Mouse (Mus musculus) heart, embryonic 12.5 days (tissue): ENCODE data around the gene Syt5. TPM values are rescaled to one million over a fixed set of nuclear protein-coding genes. Genes with fewer than 3 reads are reported as not detected.

ENCODE experiments used
- ATAC-seq: fragments of 200-750 bp; cut with Nextera tagmentation; 2 replicates; pipeline ENCODE4 v1.8.0; 2017; ENCODE audit warnings: moderate TSS enrichment, moderate library complexity; ENCODE audit not compliant: insufficient number of reproducible peaks, low FRiP score
- H3K27ac ChIP-seq: fragments of 300-500 bp; sonication (generic); 2 replicates; pipeline ENCODE4 v1.5.1; 2016; ENCODE audit warnings: mild to moderate bottlenecking, moderate library complexity; ENCODE audit not compliant: poor library complexity, severe bottlenecking
- H3K27me3 ChIP-seq: fragments of 300-500 bp; sonication (generic); replicated peaks from 2 replicates; pipeline ENCODE4 v1.6.1; 2016; ENCODE audit warnings: mild to moderate bottlenecking, moderate library complexity
- H3K36me3 ChIP-seq: fragments of 300-500 bp; sonication (generic); 2 replicates; pipeline ENCODE4 v1.6.1; 2016; ENCODE audit warnings: mild to moderate bottlenecking, moderate library complexity
- H3K4me1 ChIP-seq: fragments of 300-500 bp; sonication (generic); replicated peaks from 2 replicates; pipeline ENCODE4 v1.6.1; 2016; ENCODE audit warnings: mild to moderate bottlenecking
- H3K4me2 ChIP-seq: fragments of 300-500 bp; sonication (generic); 2 replicates; pipeline ENCODE4 v1.6.1; 2016; ENCODE audit warnings: mild to moderate bottlenecking, moderate library complexity
- H3K4me3 ChIP-seq: fragments of 300-500 bp; sonication (generic); 2 replicates; pipeline ENCODE4 v1.5.1; 2016; ENCODE audit warnings: mild to moderate bottlenecking
- H3K9ac ChIP-seq: fragments of 300-500 bp; sonication (generic); 2 replicates; pipeline ENCODE4 v1.6.1; 2016; ENCODE audit warnings: mild to moderate bottlenecking, moderate library complexity
- H3K9me3 ChIP-seq: fragments of 300-500 bp; sonication (generic); replicated peaks from 2 replicates; pipeline ENCODE4 v1.6.1; 2016; ENCODE audit warnings: mild to moderate bottlenecking, moderate library complexity
- WGBS: fragments of 180-500 bp; shearing (Covaris S2); methylation state at CpG from one replicate; pipeline ENCODE4 v1.1.7; 2016; 5-methylcytosine and 5-hydroxymethylcytosine counted together
- polyA plus RNA-seq: library from polyadenylated mRNA; unstranded; fragments of >200 nt; fragmentation: Nextera tagmentation; extraction: Ambion mirVana; gene quantifications from 2 replicates; pipeline ENCODE4 v1.2.1, GENCODE M21; 2016

The Syt5 gene
- polyA plus RNA-seq, 1 experiment from 2014 or later: 1.4 TPM

DNA sequence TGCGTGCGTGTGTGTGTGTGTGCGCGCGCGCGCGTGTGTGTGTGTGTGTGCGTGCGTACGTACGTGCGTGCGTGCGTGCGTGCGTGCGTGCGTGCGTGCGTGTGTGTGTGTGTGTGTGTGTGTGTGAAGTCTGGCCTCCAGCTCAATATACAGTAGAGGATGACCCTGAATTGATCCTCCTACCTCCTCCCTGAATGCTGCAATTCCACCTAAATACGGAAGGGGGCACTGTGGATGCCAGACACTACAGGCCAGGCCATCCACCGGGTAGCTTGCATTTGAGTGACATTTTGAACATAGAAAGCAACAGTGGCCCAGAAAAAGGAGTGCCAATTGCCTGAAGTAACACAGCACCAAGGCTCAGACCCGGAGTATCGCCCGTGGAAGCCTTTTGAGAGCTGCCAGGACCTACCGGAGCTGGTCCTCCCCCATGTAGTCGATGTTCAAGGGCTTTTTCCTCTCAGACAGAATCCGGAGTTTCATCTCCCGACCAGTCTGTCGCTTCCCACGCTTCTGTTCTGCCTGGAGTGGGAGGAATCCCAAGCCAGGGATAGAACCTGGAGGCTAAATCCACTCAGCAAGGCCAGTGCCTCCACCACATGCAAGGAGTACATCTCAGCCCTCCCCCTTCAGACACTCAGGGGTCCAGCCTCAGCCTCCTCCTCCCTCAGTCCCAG lies 39.1 kb downstream of the Syt5 start:
- no peak overlapping the region for H3K9ac ChIP-seq
- no peak overlapping the region for H3K4me3 ChIP-seq
- peaks cover 53% of the 10 kb centered on the region for H3K4me1 ChIP-seq

DNA sequence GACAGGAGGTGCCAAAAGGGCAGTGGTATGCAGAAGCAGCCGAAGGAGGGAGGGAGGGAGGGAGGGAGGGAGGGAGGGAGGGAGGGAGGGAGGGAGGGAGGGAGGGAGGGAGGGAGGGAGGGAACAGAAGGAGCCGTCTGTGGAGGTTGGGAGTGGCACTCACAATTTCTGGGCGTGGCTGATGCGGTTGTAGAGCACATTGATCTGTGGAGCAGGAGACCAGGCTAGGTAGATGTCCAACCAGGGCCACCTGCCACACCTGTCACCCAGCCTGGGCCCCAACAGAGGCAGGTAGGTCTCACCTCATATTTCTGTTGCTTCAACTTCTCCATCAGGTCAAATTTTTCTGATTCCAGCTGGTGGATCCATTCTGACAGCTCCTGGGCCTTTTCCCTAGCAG lies 40.1 kb downstream of the Syt5 start:
- Histone ChIP-seq H3K9ac (no peak overlapping the region), H3K4me3 (no peak overlapping the region), H3K36me3 (peaks cover 22% of the 10 kb centered on the region), H3K27me3 (no peaks in the 10 kb centered on the region), H3K4me1 (peaks cover 49% of the 10 kb centered on the region), H3K4me2 (no peak overlapping the region), H3K9me3 (no peaks in the 10 kb centered on the region), H3K27ac (no peak overlapping the region)
- no peak for ATAC-seq
- WGBS: 46% methylated on average over 3 of the region's 4 CpGs

More for the DNA sequence above, 39.1 kb downstream of the Syt5 start:
- Histone ChIP-seq H3K9me3 (no peaks in the 10 kb centered on the region), H3K27me3 (no peaks in the 10 kb centered on the region), H3K4me2 (peak overlapping the region; percentile 61; the same call in 1 of the 2 replicates), H3K36me3 (peaks cover 22% of the 10 kb centered on the region), H3K27ac (no peak overlapping the region)
- WGBS: 68% methylated on average over 32 of the region's 32 CpGs
- ATAC-seq: no peak

DNA sequence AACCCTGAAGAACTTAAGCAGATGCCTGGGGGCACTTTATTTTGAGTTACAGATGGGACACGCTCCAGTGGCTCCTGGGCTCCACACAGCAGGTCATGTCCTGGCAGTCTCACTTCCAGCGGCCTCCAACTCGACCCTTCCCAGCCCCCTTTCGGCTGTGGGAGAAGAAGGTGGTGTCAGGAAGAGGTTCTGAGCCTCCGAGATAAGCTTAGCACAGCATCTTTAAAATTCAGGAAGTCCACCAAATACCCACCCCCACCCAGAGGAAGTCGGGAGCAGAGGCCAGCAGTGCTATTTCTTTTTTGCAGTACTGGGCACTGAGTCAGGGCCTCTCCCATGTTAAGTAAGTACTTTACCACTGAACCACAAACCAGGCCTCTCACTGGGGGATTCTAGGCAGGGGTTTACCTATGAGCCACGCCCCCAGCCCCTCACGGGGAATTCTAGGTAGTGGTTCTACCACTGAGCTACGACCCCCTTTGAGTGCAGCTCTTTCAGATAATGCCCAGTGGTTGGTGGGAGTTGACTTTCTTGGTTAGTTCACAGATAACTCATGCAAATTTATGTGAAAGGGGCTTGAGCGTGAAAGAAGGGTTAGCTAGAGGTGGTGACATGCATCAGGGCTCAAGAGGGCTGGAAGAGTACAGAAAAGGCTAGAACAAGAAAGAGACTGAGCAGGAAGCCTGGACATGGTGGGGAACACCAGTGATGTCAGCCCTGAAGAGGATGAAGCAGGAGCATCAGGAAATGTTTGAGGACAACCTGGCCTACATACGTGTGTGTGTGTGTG lies 42.5 kb downstream of the Syt5 start:
- Histone ChIP-seq H3K9ac (no peak overlapping the region), H3K27me3 (no peaks in the 10 kb centered on the region), H3K36me3 (peaks cover 22% of the 10 kb centered on the region), H3K9me3 (no peaks in the 10 kb centered on the region), H3K27ac (peak overlapping the region; percentile 79), H3K4me3 (no peak overlapping the region), H3K4me2 (no peak overlapping the region), H3K4me1 (peaks cover 32% of the 10 kb centered on the region)
- no peak for ATAC-seq
- WGBS: 36% methylated on average over 11 of the region's 11 CpGs

DNA sequence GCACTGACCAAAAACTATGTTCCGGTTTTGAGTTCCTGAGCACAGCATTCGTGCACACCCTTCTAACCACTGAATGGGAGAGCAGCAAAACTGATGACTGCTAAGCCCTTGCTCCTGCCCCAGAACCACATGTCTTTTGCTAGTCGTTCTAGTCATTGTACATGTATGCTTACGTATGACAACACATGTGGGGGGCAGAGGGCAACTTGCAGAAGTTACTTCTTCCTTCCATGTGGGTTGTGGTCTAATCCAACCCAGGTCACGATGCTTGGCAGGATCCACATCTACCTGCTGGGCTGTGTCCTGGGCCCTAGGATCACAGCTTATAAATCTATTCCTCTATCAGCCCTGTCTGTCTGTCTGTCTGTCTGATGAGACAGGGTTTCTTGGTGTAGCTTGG lies 43.5 kb downstream of the Syt5 start:
- 0 out of 2 replicates have a peak overlapping the region, but pooled peaks have one; percentile 32 for H3K27ac ChIP-seq
- peaks cover 22% of the 10 kb centered on the region for H3K36me3 ChIP-seq
- no peak overlapping the region for H3K4me2 ChIP-seq
- no peak for ATAC-seq
- H3K27me3 ChIP-seq: no peaks in the 10 kb centered on the region
- H3K4me3 ChIP-seq: no peak overlapping the region
- WGBS: 77% methylated on average over 5 of the region's 5 CpGs
- peaks cover 37% of the 10 kb centered on the region for H3K4me1 ChIP-seq
- no peaks in the 10 kb centered on the region for H3K9me3 ChIP-seq
- no peak overlapping the region for H3K9ac ChIP-seq

DNA sequence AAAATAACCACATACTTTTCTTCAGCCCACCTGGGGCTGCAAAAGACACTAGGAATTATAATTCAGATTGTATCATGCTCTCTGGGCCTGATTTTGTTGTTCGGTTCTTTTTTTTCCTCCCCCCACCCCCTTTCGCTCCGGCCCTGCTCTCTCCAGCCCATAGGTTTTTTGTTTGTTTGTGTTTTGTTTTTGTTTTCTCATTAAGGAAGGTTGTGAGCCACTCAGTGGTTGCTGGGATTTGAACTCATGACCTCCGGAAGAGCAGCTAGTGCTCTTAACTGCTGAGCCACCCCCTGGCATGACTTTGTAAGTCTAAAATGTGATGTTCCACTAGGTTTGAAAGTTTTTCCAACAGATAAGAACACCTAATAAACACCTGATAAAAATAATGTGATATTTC lies 44.2 kb downstream of the Syt5 start:
- Histone ChIP-seq H3K9ac (no peak overlapping the region), H3K4me1 (peaks cover 38% of the 10 kb centered on the region), H3K27me3 (no peaks in the 10 kb centered on the region), H3K36me3 (peaks cover 16% of the 10 kb centered on the region), H3K9me3 (no peaks in the 10 kb centered on the region), H3K4me2 (peak overlapping the region; percentile 83; the same call in 1 of the 2 replicates), H3K4me3 (no peak overlapping the region), H3K27ac (no peak overlapping the region)
- WGBS: 77% methylated on average over 4 of the region's 4 CpGs
- ATAC-seq: no peak

DNA sequence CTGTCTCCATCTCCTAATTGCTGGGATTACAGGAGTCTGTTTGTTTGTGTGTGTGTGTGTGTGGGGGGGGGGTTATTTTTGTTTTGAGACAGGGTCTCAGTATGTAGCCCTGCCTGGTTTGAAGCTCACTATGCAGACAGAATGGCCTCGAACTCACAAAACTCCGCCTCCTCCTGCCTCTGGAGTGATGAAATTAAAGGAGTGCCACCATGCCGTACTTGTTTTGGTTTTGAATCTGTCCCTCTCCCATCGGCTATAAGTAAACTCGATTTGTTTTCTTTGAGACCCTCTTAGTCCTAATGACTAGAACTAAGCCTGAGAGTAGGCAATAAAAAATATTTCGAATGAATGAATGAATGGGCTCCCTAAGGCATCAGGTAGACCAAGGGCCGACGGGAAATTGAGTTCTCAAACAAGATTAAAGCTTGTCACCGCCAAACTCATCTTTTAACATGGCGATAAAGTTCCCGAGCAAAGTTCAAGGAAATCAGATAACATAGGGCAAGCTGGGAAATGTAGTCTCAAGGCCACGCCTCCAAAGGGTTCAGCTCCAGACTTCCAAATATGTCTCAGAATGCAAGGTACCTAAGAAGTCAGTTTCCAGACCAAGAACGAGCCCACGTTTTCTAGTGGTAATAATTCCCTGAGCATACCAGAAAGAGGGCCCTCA lies 44.8 kb downstream of the Syt5 start:
- H3K36me3 ChIP-seq: peaks cover 11% of the 10 kb centered on the region; the same call in 1 of the 2 replicates
- H3K27me3 ChIP-seq: no peaks in the 10 kb centered on the region
- 0 out of 2 replicates have a peak overlapping the region, but pooled peaks have one; percentile 41 for H3K9ac ChIP-seq
- no peak for ATAC-seq
- WGBS: 7% methylated on average over 14 of the region's 14 CpGs
- peaks cover 43% of the 10 kb centered on the region for H3K4me1 ChIP-seq
- no peaks in the 10 kb centered on the region for H3K9me3 ChIP-seq
- peak overlapping the region; percentile 89 for H3K27ac ChIP-seq
- peak overlapping the region; percentile 83 for H3K4me2 ChIP-seq
- H3K4me3 ChIP-seq: peak overlapping the region; percentile 90

DNA sequence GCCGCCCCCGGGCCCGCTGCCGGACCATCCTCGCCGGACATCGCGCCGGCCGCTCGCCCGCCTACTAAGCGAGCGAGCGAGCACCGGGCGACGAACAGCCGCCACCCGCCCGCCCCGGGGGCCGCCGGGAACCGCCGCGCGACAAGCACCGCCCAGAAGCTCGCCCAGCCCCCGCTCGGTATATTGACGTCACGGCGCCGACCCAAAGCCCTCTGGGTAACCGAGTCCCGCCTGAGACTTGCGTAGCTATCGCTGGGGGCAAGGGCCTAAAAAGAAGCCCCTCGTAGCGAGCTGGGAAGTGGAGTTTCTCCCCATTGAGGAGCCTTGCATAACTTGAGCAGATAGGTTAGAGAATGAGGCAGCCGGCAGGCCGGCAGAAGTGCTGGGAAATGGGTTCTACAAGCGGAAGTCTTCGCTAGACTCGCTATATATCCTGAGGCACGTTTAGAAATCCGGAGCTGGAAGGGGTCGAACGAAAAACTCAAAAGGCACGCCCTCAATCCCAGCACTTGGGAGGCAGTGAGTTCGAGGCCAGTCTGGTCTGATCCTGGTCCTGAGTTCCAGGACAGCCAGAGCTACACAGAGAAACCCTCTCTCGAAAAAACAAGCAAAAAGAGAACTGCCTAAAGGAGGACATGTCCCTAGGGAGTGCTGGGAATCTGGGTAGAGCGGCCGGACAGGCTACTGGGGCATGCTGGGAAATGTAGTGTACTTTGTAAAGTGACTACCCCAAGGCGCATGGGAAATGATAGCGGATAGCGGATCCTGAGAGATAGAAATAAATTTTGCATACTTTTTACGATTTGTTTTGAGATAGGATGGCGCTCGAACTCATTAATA lies 45.6 kb downstream of the Syt5 start, which contains the start of gene Ppp1r12c:
Gene Ppp1r12c, minus strand, starts transcription at position 123 of the 840 bp plus-strand sequence.
- Histone ChIP-seq H3K9me3 (no peaks in the 10 kb centered on the region), H3K27me3 (no peaks in the 10 kb centered on the region), H3K4me1 (peaks cover 50% of the 10 kb centered on the region), H3K4me2 (peak within 1 kb of the TSS; percentile 83), H3K4me3 (peak within 1 kb of the TSS; percentile 90), H3K36me3 (peaks cover 14% of the 10 kb centered on the region), H3K9ac (peak within 1 kb of the TSS; percentile 97), H3K27ac (peak within 1 kb of the TSS; percentile 89)
- peak; percentile 95 for ATAC-seq
- WGBS: under 1% methylated on average over 62 of the region's 62 CpGs

DNA sequence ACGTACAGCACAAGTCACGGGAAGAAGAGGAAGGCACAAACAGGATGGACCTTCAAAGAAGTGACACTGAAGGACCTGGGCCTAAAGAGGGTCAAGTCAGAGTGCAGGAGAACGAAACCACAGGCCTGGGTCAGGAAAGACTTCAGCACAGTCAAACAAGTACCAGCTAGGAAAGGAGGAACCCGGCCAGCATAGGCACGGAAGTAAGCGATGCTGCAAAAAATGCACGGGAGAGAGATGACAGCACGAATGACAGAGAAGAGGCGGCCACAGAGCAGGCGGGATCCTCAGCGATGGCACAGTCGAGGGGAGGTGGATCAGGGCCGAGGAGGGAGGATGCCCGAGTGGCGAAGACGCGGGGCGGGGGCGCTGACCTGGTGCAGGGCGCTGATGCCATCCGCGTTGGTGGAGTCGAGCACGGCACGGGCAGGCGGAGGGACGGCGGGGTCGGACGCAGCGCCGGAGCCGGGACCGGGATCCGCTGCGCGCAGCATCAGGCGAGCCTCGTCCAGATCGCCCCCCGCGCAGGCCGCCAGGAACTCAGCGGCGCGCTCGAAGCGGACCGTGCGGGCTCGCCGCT lies 46.4 kb downstream of the Syt5 start:
- under 1% methylated on average over 35 of the region's 52 CpGs for WGBS

DNA sequence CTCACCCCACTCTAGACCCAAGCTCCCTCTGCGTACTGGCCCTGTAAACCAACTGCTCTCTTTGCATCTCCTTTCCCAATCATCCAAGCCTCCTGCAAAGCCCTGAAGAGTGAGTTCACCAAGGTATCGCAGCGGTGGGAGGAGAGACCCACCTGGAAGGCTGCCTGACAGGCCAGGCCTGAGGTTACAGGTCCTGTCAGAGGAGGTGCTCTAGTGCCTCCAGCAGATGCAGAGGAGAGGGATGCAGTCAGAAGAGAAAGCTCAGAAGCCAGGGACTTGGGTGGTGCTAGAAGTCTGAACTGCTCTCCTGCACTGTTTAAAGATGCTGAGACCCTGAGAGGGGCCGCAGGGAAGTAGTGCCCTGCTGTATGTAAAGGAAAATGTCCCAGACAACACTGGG lies 48.3 kb downstream of the Syt5 start:
- H3K4me2 ChIP-seq: peak overlapping the region; percentile 83
- no peak for ATAC-seq
- no peaks in the 10 kb centered on the region for H3K9me3 ChIP-seq
- H3K9ac ChIP-seq: peak overlapping the region; percentile 66; the same call in 1 of the 2 replicates
- H3K27ac ChIP-seq: peak overlapping the region; percentile 56
- 0 out of 2 replicates have a peak overlapping the region, but pooled peaks have one; percentile 4 for H3K4me3 ChIP-seq
- WGBS: 65% methylated on average over 4 of the region's 4 CpGs
- peaks cover 42% of the 10 kb centered on the region for H3K4me1 ChIP-seq
- H3K27me3 ChIP-seq: no peaks in the 10 kb centered on the region
- H3K36me3 ChIP-seq: peaks cover 34% of the 10 kb centered on the region

More for the DNA sequence above, 46.4 kb downstream of the Syt5 start:
- Histone ChIP-seq H3K9ac (peak overlapping the region; percentile 97), H3K4me1 (peaks cover 51% of the 10 kb centered on the region), H3K27me3 (no peaks in the 10 kb centered on the region), H3K36me3 (peaks cover 22% of the 10 kb centered on the region), H3K4me2 (peak overlapping the region; percentile 83), H3K27ac (peak overlapping the region; percentile 89), H3K9me3 (no peaks in the 10 kb centered on the region), H3K4me3 (peak overlapping the region; percentile 90)
- peak; percentile 24 for ATAC-seq

DNA sequence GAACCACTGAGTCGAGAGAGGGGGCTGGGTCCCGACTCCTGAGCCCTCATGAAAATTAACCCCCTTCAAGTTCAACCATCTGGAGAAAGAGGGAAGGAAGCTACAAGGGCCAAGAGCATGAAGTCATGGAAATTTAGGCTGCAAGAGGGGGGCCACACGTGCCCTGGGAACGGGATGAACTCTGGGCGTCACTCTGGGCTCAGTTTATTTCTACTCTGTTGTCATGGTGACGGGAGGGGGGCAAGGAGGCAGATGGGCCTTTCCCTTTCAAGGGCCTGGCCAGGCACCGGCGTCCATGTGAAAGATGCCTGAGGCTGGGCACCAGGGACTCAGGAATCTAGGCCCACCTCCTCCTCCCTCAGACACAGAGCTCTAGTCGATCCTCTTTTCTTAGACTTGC lies 49.1 kb downstream of the Syt5 start:
- H3K27me3 ChIP-seq: no peaks in the 10 kb centered on the region
- peaks cover 43% of the 10 kb centered on the region for H3K4me1 ChIP-seq
- ATAC-seq: 0 out of 2 replicates have a peak, but pooled peaks have one; percentile 7
- peaks cover 40% of the 10 kb centered on the region for H3K36me3 ChIP-seq
- 27% methylated on average over 9 of the region's 9 CpGs for WGBS
- peak overlapping the region; percentile 83 for H3K4me2 ChIP-seq
- 0 out of 2 replicates have a peak overlapping the region, but pooled peaks have one; percentile 4 for H3K4me3 ChIP-seq
- H3K9me3 ChIP-seq: no peaks in the 10 kb centered on the region
- peak overlapping the region; percentile 66; the same call in 1 of the 2 replicates for H3K9ac ChIP-seq
- H3K27ac ChIP-seq: peak overlapping the region; percentile 56
